Mouse (Mus musculus): ENCODE results near the gene Ppp1r1c. TPM values are rescaled to one million over a fixed set of nuclear protein-coding genes. Genes with fewer than 3 reads are reported as not detected.

Gene Ppp1r1c
- polyA plus RNA-seq, 1 experiment from 2014 or later = not detected

DNA sequence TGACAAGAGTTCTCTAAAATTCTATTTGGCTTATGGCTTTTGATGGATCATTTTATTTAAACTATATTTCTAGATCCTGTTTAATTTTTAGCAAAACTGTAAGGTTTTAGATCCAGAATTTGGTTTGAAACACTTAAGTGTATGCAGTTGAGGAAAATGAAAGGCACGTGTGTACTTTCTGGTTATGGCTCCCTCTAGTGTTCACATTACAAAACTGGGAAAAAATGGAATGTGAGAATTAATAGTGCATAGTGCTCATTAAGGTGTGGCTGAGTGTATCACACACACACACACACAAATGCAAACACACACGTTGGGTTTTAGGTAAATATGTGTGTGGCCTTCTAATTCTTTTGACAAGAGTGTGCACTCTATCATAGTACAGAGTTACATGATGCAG lies 70.2 kb downstream of the Ppp1r1c start:
- peak; percentile 44 for TF ChIP-seq CTCF (IDR thresholded peaks at IDR 0.05)
- TF ChIP-seq EP300 (IDR thresholded peaks at IDR 0.05) = no peak
- H3K9ac ChIP-seq (replicated peaks; ENCODE audit: low read depth) = no peak overlapping the region
- 63% methylated on average over 2 of the region's 2 CpGs for WGBS
- H3K4me2 ChIP-seq (replicated peaks; ENCODE audit: low read depth, low read length) = no peak overlapping the region
- ATAC-seq = no peak
- H3K27ac ChIP-seq (ENCODE audit: low read length) = no peak overlapping the region
- DNase-seq (ENCODE audit: low spot score) = no peak
- no peak overlapping the region for H3K4me3 ChIP-seq (ENCODE audit: low read depth, low read length)
- no peaks in the 10 kb centered on the region for H3K9me3 ChIP-seq (ENCODE audit: low read length)
- no peaks in the 10 kb centered on the region for H3K4me1 ChIP-seq (ENCODE audit: insufficient read depth, low read depth, low read length)
- H3K27me3 ChIP-seq (replicated peaks; ENCODE audit: insufficient read depth, low read length) = no peaks in the 10 kb centered on the region
- H3K36me3 ChIP-seq (ENCODE audit: insufficient read depth, low read length) = no peaks in the 10 kb centered on the region

- no peaks in the 10 kb centered on the region for H3K4me1 ChIP-seq (ENCODE audit: insufficient read depth, low read depth, low read length)
- H3K27ac ChIP-seq (ENCODE audit: low read length) = no peak overlapping the region
- DNase-seq (ENCODE audit: low spot score) (no peak), ATAC-seq (no peak)
- no peaks in the 10 kb centered on the region for H3K27me3 ChIP-seq (replicated peaks; ENCODE audit: insufficient read depth, low read length)
- no peak overlapping the region for H3K4me3 ChIP-seq (ENCODE audit: low read depth, low read length)
- TF ChIP-seq CTCF (IDR thresholded peaks at IDR 0.05) (no peak), EP300 (IDR thresholded peaks at IDR 0.05) (no peak)
- H3K9me3 ChIP-seq (ENCODE audit: low read length) = no peaks in the 10 kb centered on the region
- no peaks in the 10 kb centered on the region for H3K36me3 ChIP-seq (ENCODE audit: insufficient read depth, low read length)
- no peak overlapping the region for H3K4me2 ChIP-seq (replicated peaks; ENCODE audit: low read depth, low read length)
- 57% methylated on average over 7 of the region's 7 CpGs for WGBS
- H3K9ac ChIP-seq (replicated peaks; ENCODE audit: low read depth) = no peak overlapping the region
Measured at GRCm38 (mm10) chr2:79780772-79781171, 73.2 kb downstream of the Ppp1r1c start.

- H3K27ac ChIP-seq (ENCODE audit: low read length) = no peak overlapping the region
- H3K27me3 ChIP-seq (replicated peaks; ENCODE audit: insufficient read depth, low read length) = no peaks in the 10 kb centered on the region; the same call in 1 of the 2 replicates
- H3K36me3 ChIP-seq (ENCODE audit: insufficient read depth, low read length) = no peaks in the 10 kb centered on the region
- no peaks in the 10 kb centered on the region for H3K4me1 ChIP-seq (ENCODE audit: insufficient read depth, low read depth, low read length)
- H3K9ac ChIP-seq (replicated peaks; ENCODE audit: low read depth) = no peak overlapping the region
- H3K9me3 ChIP-seq (ENCODE audit: low read length) = no peaks in the 10 kb centered on the region
- TF ChIP-seq EP300 (IDR thresholded peaks at IDR 0.05) (no peak), CTCF (IDR thresholded peaks at IDR 0.05) (no peak)
- WGBS = 37% methylated on average over 8 of the region's 8 CpGs
- DNase-seq (ENCODE audit: low spot score) = peak; percentile 11
- no peak overlapping the region for H3K4me3 ChIP-seq (ENCODE audit: low read depth, low read length)
- no peak for ATAC-seq
- no peak overlapping the region for H3K4me2 ChIP-seq (replicated peaks; ENCODE audit: low read depth, low read length)
Measured at GRCm38 (mm10) chr2:79785541-79786134, 78.1 kb downstream of the Ppp1r1c start.

- no peak for DNase-seq (ENCODE audit: low spot score)
- no peaks in the 10 kb centered on the region for H3K4me1 ChIP-seq (ENCODE audit: insufficient read depth, low read depth, low read length)
- H3K4me3 ChIP-seq (ENCODE audit: low read depth, low read length) = no peak overlapping the region
- no peak overlapping the region for H3K4me2 ChIP-seq (replicated peaks; ENCODE audit: low read depth, low read length)
- no peaks in the 10 kb centered on the region for H3K36me3 ChIP-seq (ENCODE audit: insufficient read depth, low read length)
- 83% methylated on average over 11 of the region's 11 CpGs for WGBS
- H3K9ac ChIP-seq (replicated peaks; ENCODE audit: low read depth) = no peak overlapping the region
- no peak overlapping the region for H3K27ac ChIP-seq (ENCODE audit: low read length)
- no peaks in the 10 kb centered on the region for H3K9me3 ChIP-seq (ENCODE audit: low read length)
- no peak for ATAC-seq
- H3K27me3 ChIP-seq (replicated peaks; ENCODE audit: insufficient read depth, low read length) = no peaks in the 10 kb centered on the region; the same call in 1 of the 2 replicates
- TF ChIP-seq EP300 (IDR thresholded peaks at IDR 0.05) = no peak
- TF ChIP-seq CTCF (IDR thresholded peaks at IDR 0.05) = no peak
Measured at GRCm38 (mm10) chr2:79786467-79786866, 78.9 kb downstream of the Ppp1r1c start.

DNA sequence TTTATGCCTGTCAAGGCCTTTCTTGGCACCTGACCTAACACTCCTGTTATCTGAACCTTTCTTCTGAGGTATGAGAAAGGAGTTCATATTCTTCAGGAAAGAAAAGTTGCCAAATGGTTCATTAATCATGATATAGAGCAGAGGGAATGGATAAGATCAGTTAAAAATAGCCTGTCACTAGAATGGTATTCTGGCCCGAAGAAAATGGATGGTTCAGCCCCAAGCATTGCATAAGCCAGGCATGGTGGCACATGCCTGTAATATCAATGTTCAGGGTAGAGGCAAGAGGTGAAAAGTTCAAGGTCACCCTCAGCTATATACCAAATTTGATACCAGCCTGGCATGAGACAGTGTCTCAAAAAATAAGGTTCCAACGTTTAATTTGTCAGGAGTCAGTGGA lies 85.6 kb downstream of the Ppp1r1c start:
- WGBS = 52% methylated on average over 2 of the region's 2 CpGs
- H3K9ac ChIP-seq (replicated peaks; ENCODE audit: low read depth) = no peak overlapping the region

DNA sequence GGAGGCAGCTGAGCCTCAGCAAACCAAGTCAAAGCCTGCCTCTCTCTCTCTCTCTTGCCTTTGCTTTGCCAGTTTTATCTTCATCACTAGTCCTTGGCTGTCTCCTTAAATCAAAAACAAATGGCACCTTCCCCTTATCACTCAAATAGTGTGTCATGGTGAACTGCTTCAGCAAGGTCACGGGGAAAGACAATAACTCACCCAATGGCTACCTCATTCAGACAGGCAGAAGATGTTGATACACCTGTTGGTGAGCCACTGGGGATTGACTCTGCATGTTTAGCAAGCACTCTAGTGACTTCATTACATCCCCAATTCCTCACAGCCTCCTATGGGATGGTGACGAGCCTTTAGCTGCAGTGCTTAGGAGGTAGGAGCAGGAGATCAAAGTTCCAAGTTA lies 89.9 kb downstream of the Ppp1r1c start:
- H3K4me1 ChIP-seq (ENCODE audit: insufficient read depth, low read depth, low read length) = no peaks in the 10 kb centered on the region
- H3K9me3 ChIP-seq (ENCODE audit: low read length) = no peaks in the 10 kb centered on the region
- no peak overlapping the region for H3K4me2 ChIP-seq (replicated peaks; ENCODE audit: low read depth, low read length)
- 53% methylated on average over 2 of the region's 2 CpGs for WGBS
- no peaks in the 10 kb centered on the region for H3K36me3 ChIP-seq (ENCODE audit: insufficient read depth, low read length)
- no peak for ATAC-seq
- TF ChIP-seq CTCF (IDR thresholded peaks at IDR 0.05) (no peak), EP300 (IDR thresholded peaks at IDR 0.05) (no peak)
- no peaks in the 10 kb centered on the region for H3K27me3 ChIP-seq (replicated peaks; ENCODE audit: insufficient read depth, low read length)
- H3K4me3 ChIP-seq (ENCODE audit: low read depth, low read length) = no peak overlapping the region
- H3K9ac ChIP-seq (replicated peaks; ENCODE audit: low read depth) = no peak overlapping the region
- H3K27ac ChIP-seq (ENCODE audit: low read length) = no peak overlapping the region
- DNase-seq (ENCODE audit: low spot score) = no peak

More for the DNA sequence above, 85.6 kb downstream of the Ppp1r1c start:
- ATAC-seq (no peak), DNase-seq (ENCODE audit: low spot score) (no peak)
- no peak for TF ChIP-seq EP300 (IDR thresholded peaks at IDR 0.05)
- TF ChIP-seq CTCF (IDR thresholded peaks at IDR 0.05) = no peak
- H3K9me3 ChIP-seq (ENCODE audit: low read length) = no peaks in the 10 kb centered on the region
- no peaks in the 10 kb centered on the region for H3K36me3 ChIP-seq (ENCODE audit: insufficient read depth, low read length)
- H3K4me3 ChIP-seq (ENCODE audit: low read depth, low read length) = no peak overlapping the region
- H3K4me1 ChIP-seq (ENCODE audit: insufficient read depth, low read depth, low read length) = no peaks in the 10 kb centered on the region
- H3K27me3 ChIP-seq (replicated peaks; ENCODE audit: insufficient read depth, low read length) = no peaks in the 10 kb centered on the region
- H3K27ac ChIP-seq (ENCODE audit: low read length) = no peak overlapping the region
- H3K4me2 ChIP-seq (replicated peaks; ENCODE audit: low read depth, low read length) = no peak overlapping the region

GRCm38 (mm10) chr2:79798627-79799026 lies 91.0 kb downstream of the Ppp1r1c start:
- H3K9me3 ChIP-seq (ENCODE audit: low read length) = no peaks in the 10 kb centered on the region
- no peak overlapping the region for H3K27ac ChIP-seq (ENCODE audit: low read length)
- no peak overlapping the region for H3K4me3 ChIP-seq (ENCODE audit: low read depth, low read length)
- TF ChIP-seq CTCF (IDR thresholded peaks at IDR 0.05) (no peak), EP300 (IDR thresholded peaks at IDR 0.05) (no peak)
- ATAC-seq = no peak
- H3K4me1 ChIP-seq (ENCODE audit: insufficient read depth, low read depth, low read length) = no peaks in the 10 kb centered on the region
- H3K27me3 ChIP-seq (replicated peaks; ENCODE audit: insufficient read depth, low read length) = no peaks in the 10 kb centered on the region
- no peak for DNase-seq (ENCODE audit: low spot score)
- 38% methylated on average over 7 of the region's 7 CpGs for WGBS
- H3K9ac ChIP-seq (replicated peaks; ENCODE audit: low read depth) = no peak overlapping the region
- H3K36me3 ChIP-seq (ENCODE audit: insufficient read depth, low read length) = no peaks in the 10 kb centered on the region
- H3K4me2 ChIP-seq (replicated peaks; ENCODE audit: low read depth, low read length) = no peak overlapping the region

All from lung, postnatal 0 days (tissue).